Mouse (Mus musculus) thymus, adult 2 months (tissue): ENCODE results near the gene Eya2.

Experiments
- CTCF ChIP-seq: fragments of 200-500 bp; IDR thresholded peaks from 2 replicates; pipeline ENCODE4 v1.5.1; 2012; ENCODE audit warnings: mild to moderate bottlenecking, control low read depth, low read length, moderate library complexity, borderline replicate concordance; ENCODE audit not compliant: control insufficient read depth, poor library complexity, insufficient read depth; ENCODE audit errors: extremely low read depth
- POLR2A ChIP-seq: fragments of 200-500 bp; IDR thresholded peaks from 2 replicates; pipeline ENCODE4 v1.6.1; 2012; ENCODE audit warnings: mild to moderate bottlenecking, low read length, control low read depth, moderate library complexity; ENCODE audit not compliant: control insufficient read depth, poor library complexity, insufficient read depth; ENCODE audit errors: extremely low read depth

DNA sequence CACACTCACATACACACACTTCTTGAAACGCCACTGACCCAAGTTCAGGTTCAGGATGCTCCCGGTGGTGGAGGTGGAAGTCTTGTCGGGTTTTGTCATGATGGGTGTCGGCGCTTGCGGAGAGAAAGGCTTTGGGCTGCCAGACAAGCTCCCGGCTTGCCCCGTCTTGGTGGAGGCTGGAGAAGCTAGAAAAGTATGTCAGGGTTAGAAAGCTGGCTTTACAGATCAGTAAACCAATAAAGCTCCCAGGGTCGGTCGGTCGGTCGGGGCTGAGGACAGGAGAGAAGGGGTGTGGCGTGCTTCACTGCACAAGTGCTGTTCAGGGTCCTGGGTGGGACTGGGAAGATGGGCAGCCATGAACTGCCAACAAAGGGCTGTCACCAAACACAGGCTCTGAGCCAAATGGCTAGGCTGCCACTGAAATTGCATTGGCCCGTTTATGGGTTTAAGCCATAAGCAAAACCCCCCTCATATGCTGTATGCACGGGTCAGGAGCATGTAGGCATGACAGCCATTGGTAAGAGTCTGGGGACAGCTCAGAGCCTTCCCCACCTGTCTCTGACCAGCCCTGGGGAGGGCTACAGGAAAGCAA, 225.8 kb downstream of the Eya2 start:
- no peak for TF ChIP-seq CTCF
- no peak for TF ChIP-seq POLR2A
